Mouse (Mus musculus) embryonic facial prominence, embryonic 13.5 days (tissue): Measurements from ENCODE around the gene Itih1. TPM values are rescaled to one million over a fixed set of nuclear protein-coding genes. Genes with fewer than 3 reads are reported as not detected.

Experiments
- ATAC-seq: fragments of 200-750 bp; cut with Nextera tagmentation; 2 replicates; pipeline ENCODE4 v1.8.0; 2017; ENCODE audit warnings: low read depth; ENCODE audit not compliant: insufficient number of reproducible peaks, insufficient read depth, low FRiP score, low TSS enrichment
- H3K27ac ChIP-seq: fragments of 300-500 bp; sonication (generic); 2 replicates; pipeline ENCODE4 v1.5.1; 2015; ENCODE audit warnings: moderate library complexity, mild to moderate bottlenecking, inconsistent platforms
- H3K27me3 ChIP-seq: fragments of 300-500 bp; sonication (generic); 2 replicates; pipeline ENCODE4 v1.6.1; 2015; ENCODE audit warnings: mild to moderate bottlenecking, inconsistent platforms
- H3K36me3 ChIP-seq: fragments of 300-500 bp; sonication (generic); 2 replicates; pipeline ENCODE4 v1.6.1; 2015; ENCODE audit warnings: mild to moderate bottlenecking, inconsistent platforms
- H3K4me1 ChIP-seq: fragments of 300-500 bp; sonication (generic); 2 replicates; pipeline ENCODE4 v1.6.1; 2015; ENCODE audit warnings: inconsistent platforms
- H3K4me2 ChIP-seq: fragments of 300-500 bp; sonication (generic); 2 replicates; pipeline ENCODE4 v1.6.1; 2015; ENCODE audit warnings: moderate library complexity, mild to moderate bottlenecking, inconsistent platforms
- H3K4me3 ChIP-seq: fragments of 300-500 bp; sonication (generic); 2 replicates; pipeline ENCODE4 v1.5.1; 2015; ENCODE audit warnings: mild to moderate bottlenecking, inconsistent platforms
- H3K9ac ChIP-seq: fragments of 300-500 bp; sonication (generic); 2 replicates; pipeline ENCODE4 v1.6.1; 2015; ENCODE audit warnings: mild to moderate bottlenecking, inconsistent platforms
- H3K9me3 ChIP-seq: fragments of 300-500 bp; sonication (generic); 2 replicates; pipeline ENCODE4 v1.6.1; 2016; ENCODE audit warnings: inconsistent platforms
- WGBS: fragments of 180-500 bp; shearing (Covaris S2); methylation state at CpG from one replicate; pipeline ENCODE4 v1.1.7; 2015; ENCODE audit warnings: mixed read lengths; 5-methylcytosine and 5-hydroxymethylcytosine counted together
- polyA plus RNA-seq: library from polyadenylated mRNA; unstranded; fragments of >200 nt; fragmentation: Nextera tagmentation; extraction: Ambion mirVana; gene quantifications from 2 replicates; pipeline ENCODE4 v1.2.1, GENCODE M21; 2015

Itih1 gene
- polyA plus RNA-seq, 1 experiment from 2014 or later = not detected

DNA sequence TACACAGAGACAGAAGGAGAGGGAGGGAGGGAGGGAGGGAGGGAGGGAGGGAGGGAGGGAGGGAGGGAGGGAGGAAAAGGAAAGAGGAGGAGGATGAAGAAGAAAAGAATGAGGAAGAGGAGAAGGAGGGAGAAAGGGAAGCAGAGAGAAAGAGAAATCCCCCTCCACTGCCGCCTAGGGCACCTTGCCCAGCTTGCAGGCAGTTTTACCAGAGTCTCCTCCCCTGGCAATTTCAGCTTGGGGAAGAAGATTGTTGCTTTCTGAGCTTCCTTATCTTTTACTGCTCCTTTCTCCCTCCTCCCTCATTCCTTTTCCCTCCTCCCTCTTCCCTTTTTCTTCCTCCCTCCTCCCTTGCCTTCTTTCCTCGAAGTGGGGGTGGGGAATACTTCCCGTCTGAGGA is 40.1 kb downstream of the Itih1 start:
- Histone ChIP-seq H3K27me3 (no peaks in the 10 kb centered on the region), H3K4me3 (no peak overlapping the region), H3K27ac (no peak overlapping the region), H3K36me3 (no peaks in the 10 kb centered on the region), H3K4me1 (no peaks in the 10 kb centered on the region), H3K9ac (no peak overlapping the region), H3K4me2 (no peak overlapping the region), H3K9me3 (no peaks in the 10 kb centered on the region)
- 58% methylated on average over 3 of the region's 3 CpGs for WGBS
- no peak for ATAC-seq

GRCm38 (mm10) chr14:30902628-30903027 is 40.5 kb downstream of the Itih1 start:
- no peak overlapping the region for H3K9ac ChIP-seq

DNA sequence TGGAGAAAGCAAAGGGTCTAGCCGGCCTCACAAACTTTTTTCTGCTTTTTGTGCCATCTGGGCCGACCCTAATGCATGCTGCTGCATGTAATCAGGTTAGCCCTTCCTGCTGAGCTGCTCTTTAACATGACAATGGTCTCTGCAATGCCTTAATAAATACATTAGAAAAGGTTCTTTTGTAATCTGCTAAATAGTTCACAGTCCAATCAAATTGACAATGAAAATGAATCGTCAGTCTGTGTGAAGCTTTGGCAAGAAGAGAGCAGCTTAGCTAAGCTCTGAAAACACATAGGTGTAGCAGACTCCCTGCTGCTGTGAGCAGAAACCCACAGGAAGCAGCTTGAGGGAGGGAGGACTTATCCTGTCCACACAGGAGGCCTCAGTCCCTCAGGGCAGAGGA is 43.1 kb downstream of the Itih1 start:
- Histone ChIP-seq H3K9ac (no peak overlapping the region), H3K4me2 (no peak overlapping the region), H3K9me3 (no peaks in the 10 kb centered on the region), H3K36me3 (no peaks in the 10 kb centered on the region), H3K4me3 (no peak overlapping the region), H3K27me3 (no peaks in the 10 kb centered on the region), H3K4me1 (no peaks in the 10 kb centered on the region), H3K27ac (no peak overlapping the region)
- WGBS = 62% methylated on average over 3 of the region's 3 CpGs
- no peak for ATAC-seq

More at GRCm38 (mm10) chr14:30902628-30903027, 40.5 kb downstream of the Itih1 start:
- Histone ChIP-seq H3K27ac (no peak overlapping the region), H3K27me3 (no peaks in the 10 kb centered on the region), H3K9me3 (no peaks in the 10 kb centered on the region), H3K4me1 (no peaks in the 10 kb centered on the region), H3K4me3 (no peak overlapping the region), H3K4me2 (no peak overlapping the region), H3K36me3 (no peaks in the 10 kb centered on the region)
- WGBS = 88% methylated on average over 5 of the region's 5 CpGs
- ATAC-seq = no peak

DNA sequence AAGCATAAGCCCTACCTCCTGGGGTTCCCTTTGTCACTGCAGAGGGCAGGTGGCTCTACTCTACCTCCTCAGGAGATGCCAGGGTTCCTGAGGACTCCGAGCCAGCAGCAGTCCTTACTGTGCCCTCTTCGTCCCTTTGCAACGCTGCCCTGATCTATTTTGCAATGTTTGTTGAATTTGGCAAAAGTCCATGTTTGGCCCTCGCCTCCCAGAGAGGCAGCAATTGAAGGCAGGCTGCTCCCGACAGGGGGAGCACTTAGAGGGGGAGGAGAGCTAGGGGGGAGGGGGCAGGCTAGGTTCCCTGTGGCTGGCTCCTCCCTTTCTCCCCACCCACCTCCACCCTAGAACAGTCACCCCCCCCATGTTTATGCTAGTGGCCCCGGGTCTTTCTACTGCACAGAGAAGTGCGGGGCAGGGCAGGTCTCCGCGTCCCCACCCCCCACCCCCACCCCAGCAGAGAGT is 54.8 kb downstream of the Itih1 start:
- H3K27me3 ChIP-seq = no peaks in the 10 kb centered on the region
- no peak overlapping the region for H3K27ac ChIP-seq
- H3K9ac ChIP-seq = no peak overlapping the region
- ATAC-seq = no peak
- no peaks in the 10 kb centered on the region for H3K36me3 ChIP-seq
- 20% methylated on average over 6 of the region's 9 CpGs for WGBS
- no peaks in the 10 kb centered on the region for H3K9me3 ChIP-seq
- H3K4me1 ChIP-seq = peaks cover 7% of the 10 kb centered on the region
- no peak overlapping the region for H3K4me3 ChIP-seq
- H3K4me2 ChIP-seq = peak overlapping the region; percentile 34; the same call in 1 of the 2 replicates

GRCm38 (mm10) chr14:30886204-30886603 is 56.9 kb downstream of the Itih1 start, which contains the start of gene Itih4:
Gene Itih4 (plus strand): TSS chr14:30886476.
- no peaks in the 10 kb centered on the region for H3K36me3 ChIP-seq
- WGBS = 88% methylated on average over 3 of the region's 3 CpGs

DNA sequence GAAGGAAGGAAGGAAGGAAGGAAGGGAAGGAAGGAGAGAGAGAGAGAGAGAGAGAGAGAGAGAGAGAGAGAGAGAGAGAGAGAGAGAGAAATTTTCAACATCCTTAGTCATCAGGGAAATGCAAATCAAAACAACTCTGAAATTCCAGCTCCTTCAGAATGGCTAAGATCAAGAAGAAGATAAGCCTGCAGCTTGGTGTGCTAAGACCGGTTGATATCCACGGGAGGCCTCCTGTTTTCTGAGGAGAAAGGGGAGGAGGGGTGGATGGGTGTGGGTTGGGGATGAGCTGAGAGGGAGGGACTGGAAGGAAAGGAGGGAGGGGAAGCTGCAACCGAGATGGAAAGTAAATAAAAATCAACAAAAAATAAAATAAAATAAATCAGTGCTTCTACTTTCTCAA is 57.8 kb downstream of the Itih1 start:
- Histone ChIP-seq H3K27me3 (no peaks in the 10 kb centered on the region), H3K4me2 (no peak overlapping the region), H3K36me3 (no peaks in the 10 kb centered on the region), H3K4me3 (no peak overlapping the region), H3K27ac (no peak overlapping the region), H3K4me1 (peaks cover 7% of the 10 kb centered on the region), H3K9ac (no peak overlapping the region), H3K9me3 (no peaks in the 10 kb centered on the region)
- WGBS = 14% methylated on average over 3 of the region's 3 CpGs
- ATAC-seq = no peak

More at GRCm38 (mm10) chr14:30886204-30886603, 56.9 kb downstream of the Itih1 start, which contains the start of gene Itih4:
- H3K4me2 ChIP-seq = no peak within 1 kb of the TSS
- H3K27ac ChIP-seq = no peak within 1 kb of the TSS
- no peak within 1 kb of the TSS for H3K9ac ChIP-seq
- H3K9me3 ChIP-seq = no peaks in the 10 kb centered on the region
- H3K4me1 ChIP-seq = peaks cover 7% of the 10 kb centered on the region
- H3K4me3 ChIP-seq = no peak within 1 kb of the TSS
- ATAC-seq = no peak
- no peaks in the 10 kb centered on the region for H3K27me3 ChIP-seq

DNA sequence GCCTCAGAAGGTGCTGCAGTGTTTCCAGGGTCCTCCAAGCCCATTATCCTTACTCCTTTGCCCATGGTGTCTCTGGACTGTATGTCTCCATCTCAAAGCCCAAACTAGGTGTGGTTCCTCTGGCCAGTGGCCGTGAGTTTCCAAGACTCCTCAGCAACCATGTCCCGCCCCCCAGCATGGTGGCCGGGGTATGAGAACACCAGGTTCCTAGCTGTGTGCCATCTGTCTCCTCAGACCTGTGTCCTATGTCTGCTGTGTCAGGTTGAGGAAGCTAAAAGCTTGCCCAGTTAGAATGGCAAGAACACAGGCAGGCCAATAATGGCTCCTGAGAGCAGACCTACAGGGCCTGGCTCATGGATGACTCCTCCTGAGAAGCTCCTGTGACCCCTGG is 61.4 kb downstream of the Itih1 start:
- H3K4me2 ChIP-seq = no peak overlapping the region
- H3K4me1 ChIP-seq = peaks cover 15% of the 10 kb centered on the region; the same call in 1 of the 2 replicates
- H3K9ac ChIP-seq = 0 out of 2 replicates have a peak overlapping the region, but pooled peaks have one; percentile 6
- H3K4me3 ChIP-seq = no peak overlapping the region
- H3K9me3 ChIP-seq = no peaks in the 10 kb centered on the region
- WGBS = 92% methylated on average over 3 of the region's 3 CpGs
- peaks cover 5% of the 10 kb centered on the region; the same call in 1 of the 2 replicates for H3K36me3 ChIP-seq
- H3K27ac ChIP-seq = no peak overlapping the region
- no peaks in the 10 kb centered on the region for H3K27me3 ChIP-seq
- no peak for ATAC-seq

DNA sequence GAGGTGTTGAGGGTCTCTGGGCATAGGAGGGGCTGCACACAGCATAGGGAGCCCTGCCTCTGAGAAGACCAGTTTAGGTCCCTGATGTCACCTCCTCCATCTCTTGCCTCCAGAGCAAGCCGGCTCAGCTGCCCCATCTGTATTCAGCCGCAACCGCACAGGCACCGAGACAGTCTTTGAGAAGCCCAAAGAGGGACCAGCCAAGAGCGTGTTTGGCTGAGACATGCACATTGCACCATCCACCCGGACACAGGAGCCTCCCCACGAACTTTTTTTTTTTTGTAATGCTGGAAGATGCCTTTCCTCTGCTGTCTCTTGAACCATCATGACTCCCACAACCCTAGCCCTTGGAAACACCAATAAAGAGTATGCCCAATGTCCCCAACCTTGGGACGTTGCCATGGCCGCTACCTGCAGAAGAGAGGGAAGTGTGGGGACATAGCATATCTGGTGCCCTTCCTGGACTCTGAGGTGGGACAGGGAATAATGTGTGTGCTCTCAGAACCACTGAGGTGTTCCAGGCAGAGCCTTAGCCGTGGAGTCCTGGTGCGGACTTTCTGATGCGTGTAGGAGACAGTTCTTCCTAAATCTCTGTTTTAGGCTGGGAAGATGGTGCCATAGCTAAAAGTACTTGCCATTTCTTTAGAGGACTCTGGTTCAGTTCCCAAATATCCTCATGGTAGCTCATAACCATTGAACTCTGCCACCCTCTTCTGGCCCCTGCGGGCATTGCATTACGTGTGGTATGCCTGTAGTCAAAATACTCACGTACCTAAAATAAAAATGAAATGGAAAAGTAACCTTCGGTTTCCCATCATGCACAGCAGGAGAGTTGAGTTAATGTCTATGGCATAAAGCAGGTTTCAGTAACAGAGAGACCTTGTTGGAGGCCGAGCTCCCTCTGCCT is 62.0 kb downstream of the Itih1 start:
- no peak overlapping the region for H3K4me2 ChIP-seq
- H3K36me3 ChIP-seq = peaks cover 11% of the 10 kb centered on the region
- no peak overlapping the region for H3K27ac ChIP-seq
- ATAC-seq = no peak
- WGBS = 84% methylated on average over 17 of the region's 17 CpGs
- H3K9ac ChIP-seq = no peak overlapping the region
- no peak overlapping the region for H3K4me3 ChIP-seq
- no peaks in the 10 kb centered on the region for H3K27me3 ChIP-seq
- H3K4me1 ChIP-seq = peaks cover 15% of the 10 kb centered on the region; the same call in 1 of the 2 replicates
- no peaks in the 10 kb centered on the region for H3K9me3 ChIP-seq

GRCm38 (mm10) chr14:30880251-30880650 is 62.8 kb downstream of the Itih1 start:
- H3K27ac ChIP-seq = no peak overlapping the region
- no peak overlapping the region for H3K9ac ChIP-seq
- peaks cover 19% of the 10 kb centered on the region for H3K36me3 ChIP-seq
- H3K27me3 ChIP-seq = no peaks in the 10 kb centered on the region
- ATAC-seq = no peak
- no peaks in the 10 kb centered on the region for H3K9me3 ChIP-seq
- H3K4me1 ChIP-seq = peaks cover 15% of the 10 kb centered on the region; the same call in 1 of the 2 replicates
- no peak overlapping the region for H3K4me3 ChIP-seq
- H3K4me2 ChIP-seq = no peak overlapping the region
- WGBS = 64% methylated on average over 8 of the region's 8 CpGs

- Histone ChIP-seq H3K4me1 (peaks cover 15% of the 10 kb centered on the region; the same call in 1 of the 2 replicates), H3K27ac (peak overlapping the region; percentile 12; the same call in 1 of the 2 replicates), H3K36me3 (peaks cover 21% of the 10 kb centered on the region), H3K9me3 (no peaks in the 10 kb centered on the region), H3K9ac (no peak overlapping the region), H3K27me3 (no peaks in the 10 kb centered on the region), H3K4me3 (no peak overlapping the region), H3K4me2 (no peak overlapping the region)
- WGBS = 48% methylated on average over 9 of the region's 9 CpGs
- 0 out of 2 replicates have a peak, but pooled peaks have one; percentile 35 for ATAC-seq
Observed at GRCm38 (mm10) chr14:30879794-30880193, 63.3 kb downstream of the Itih1 start.
